Mouse (Mus musculus) liver, embryonic 11.5 days (tissue): Measurements from ENCODE around the gene Ankrd13a. TPM values are rescaled to one million over a fixed set of nuclear protein-coding genes. Genes with fewer than 3 reads are reported as not detected.

Source experiments
- ATAC-seq: fragments of 200-750 bp; cut with Nextera tagmentation; replicated peaks from 2 replicates; pipeline ENCODE4 v1.8.0; 2017; ENCODE audit warnings: moderate number of reproducible peaks, mild to moderate bottlenecking, moderate TSS enrichment, moderate library complexity; ENCODE audit not compliant: low FRiP score
- DNase-seq: peaks from one replicate; pipeline ENCODE4 v3.0.0-alpha.2; 2017; ENCODE audit warnings: low spot score
- H3K27ac ChIP-seq: fragments of 300-500 bp; sonication (generic); 2 replicates; pipeline ENCODE4 v1.5.1; 2014; ENCODE audit warnings: mild to moderate bottlenecking, low read depth, low read length, control low read depth
- H3K27me3 ChIP-seq: fragments of 300-500 bp; sonication (generic); replicated peaks from 2 replicates; pipeline ENCODE4 v1.6.1; 2014; ENCODE audit warnings: low read length, mixed read lengths; ENCODE audit not compliant: control insufficient read depth, insufficient read depth
- H3K36me3 ChIP-seq: fragments of 300-500 bp; sonication (generic); 2 replicates; pipeline ENCODE4 v1.6.1; 2014; ENCODE audit warnings: mild to moderate bottlenecking, low read length, moderate library complexity, mixed read lengths; ENCODE audit not compliant: control insufficient read depth, insufficient read depth
- H3K4me1 ChIP-seq: fragments of 300-500 bp; sonication (generic); replicated peaks from 2 replicates; pipeline ENCODE4 v1.6.1; 2014; ENCODE audit warnings: low read length, mixed read lengths; ENCODE audit not compliant: control insufficient read depth, insufficient read depth
- H3K4me2 ChIP-seq: fragments of 300-500 bp; sonication (generic); 2 replicates; pipeline ENCODE4 v1.6.1; 2014; ENCODE audit warnings: mild to moderate bottlenecking, control low read depth, moderate library complexity
- H3K4me3 ChIP-seq: fragments of 300-500 bp; sonication (generic); 2 replicates; pipeline ENCODE4 v1.5.1; 2014; ENCODE audit warnings: low read depth, low read length, control low read depth
- H3K9ac ChIP-seq: fragments of 300-500 bp; sonication (generic); 2 replicates; pipeline ENCODE4 v1.6.1; 2014; ENCODE audit warnings: low read depth, low read length, control low read depth
- H3K9me3 ChIP-seq: fragments of 300-500 bp; sonication (generic); 2 replicates; pipeline ENCODE4 v1.6.1; 2016; ENCODE audit warnings: low read length, inconsistent platforms, mixed read lengths; ENCODE audit not compliant: control insufficient read depth
- WGBS: fragments of 180-500 bp; shearing (Covaris S2); extraction: QIAGEN DNeasy Blood & Tissue Kit; methylation state at CpG from one replicate; pipeline ENCODE4 v1.1.7; 2014; 5-methylcytosine and 5-hydroxymethylcytosine counted together
- polyA plus RNA-seq: library from polyadenylated mRNA; unstranded; fragments of >200 nt; fragmentation: Nextera tagmentation; extraction: Ambion mirVana; gene quantifications from 2 replicates; pipeline ENCODE4 v1.2.1, GENCODE M21; 2014

Gene Ankrd13a
- polyA plus RNA-seq, 1 experiment from 2014 or later = 81.2 TPM

GRCm38 (mm10) chr5:114740595-114740994, 33.9 kb upstream of the Ankrd13a start:
- Histone ChIP-seq H3K27ac (no peak overlapping the region), H3K4me2 (no peak overlapping the region), H3K4me3 (no peak overlapping the region), H3K36me3 (peaks cover 50% of the 10 kb centered on the region), H3K9ac (no peak overlapping the region), H3K4me1 (no peaks in the 10 kb centered on the region; the same call in 1 of the 2 replicates), H3K27me3 (no peaks in the 10 kb centered on the region), H3K9me3 (no peaks in the 10 kb centered on the region)
- ATAC-seq (no peak), DNase-seq (no peak)
- 81% methylated on average over 4 of the region's 4 CpGs for WGBS

GRCm38 (mm10) chr5:114742572-114742971, 31.9 kb upstream of the Ankrd13a start:
- ATAC-seq (no peak), DNase-seq (no peak)
- Histone ChIP-seq H3K4me2 (no peak overlapping the region), H3K36me3 (peaks cover 36% of the 10 kb centered on the region), H3K4me1 (no peaks in the 10 kb centered on the region; the same call in 1 of the 2 replicates), H3K4me3 (no peak overlapping the region), H3K27me3 (no peaks in the 10 kb centered on the region), H3K27ac (no peak overlapping the region), H3K9me3 (no peaks in the 10 kb centered on the region), H3K9ac (no peak overlapping the region)
- 95% methylated on average over 10 of the region's 10 CpGs for WGBS

GRCm38 (mm10) chr5:114742998-114743696, 31.3 kb upstream of the Ankrd13a start:
- no peak overlapping the region for H3K4me2 ChIP-seq
- 95% methylated on average over 13 of the region's 13 CpGs for WGBS
- no peaks in the 10 kb centered on the region for H3K9me3 ChIP-seq
- no peak overlapping the region for H3K9ac ChIP-seq
- no peak overlapping the region for H3K4me3 ChIP-seq
- H3K27me3 ChIP-seq = no peaks in the 10 kb centered on the region
- H3K27ac ChIP-seq = no peak overlapping the region
- DNase-seq = no peak
- peaks cover 38% of the 10 kb centered on the region for H3K36me3 ChIP-seq
- no peak for ATAC-seq
- no peaks in the 10 kb centered on the region; the same call in 1 of the 2 replicates for H3K4me1 ChIP-seq

- Histone ChIP-seq H3K4me2 (no peak overlapping the region), H3K27ac (no peak overlapping the region), H3K36me3 (peaks cover 34% of the 10 kb centered on the region), H3K9ac (no peak overlapping the region), H3K4me3 (no peak overlapping the region), H3K27me3 (no peaks in the 10 kb centered on the region), H3K9me3 (no peaks in the 10 kb centered on the region), H3K4me1 (no peaks in the 10 kb centered on the region)
- DNase-seq = no peak
- ATAC-seq = no peak
- 92% methylated on average over 8 of the region's 8 CpGs for WGBS
Measured at GRCm38 (mm10) chr5:114743697-114744090, 30.8 kb upstream of the Ankrd13a start.

GRCm38 (mm10) chr5:114745581-114745980, 28.9 kb upstream of the Ankrd13a start:
- ATAC-seq (no peak), DNase-seq (no peak)
- H3K9me3 ChIP-seq = no peaks in the 10 kb centered on the region
- H3K4me1 ChIP-seq = no peaks in the 10 kb centered on the region
- peaks cover 31% of the 10 kb centered on the region for H3K36me3 ChIP-seq
- H3K4me3 ChIP-seq = no peak overlapping the region
- no peak overlapping the region for H3K27ac ChIP-seq
- no peak overlapping the region for H3K9ac ChIP-seq
- no peaks in the 10 kb centered on the region for H3K27me3 ChIP-seq
- no peak overlapping the region for H3K4me2 ChIP-seq
- 86% methylated on average over 5 of the region's 5 CpGs for WGBS

- no peak overlapping the region for H3K4me3 ChIP-seq
- WGBS = 90% methylated on average over 4 of the region's 4 CpGs
- no peak overlapping the region for H3K27ac ChIP-seq
- H3K4me2 ChIP-seq = no peak overlapping the region
- H3K27me3 ChIP-seq = no peaks in the 10 kb centered on the region
- no peak overlapping the region for H3K9ac ChIP-seq
- no peaks in the 10 kb centered on the region for H3K4me1 ChIP-seq
- peaks cover 35% of the 10 kb centered on the region for H3K36me3 ChIP-seq
- DNase-seq (no peak), ATAC-seq (no peak)
- H3K9me3 ChIP-seq = no peaks in the 10 kb centered on the region
Measured at GRCm38 (mm10) chr5:114746886-114747285, 27.6 kb upstream of the Ankrd13a start.

- Histone ChIP-seq H3K4me2 (no peak overlapping the region), H3K36me3 (peaks cover 33% of the 10 kb centered on the region), H3K4me1 (no peaks in the 10 kb centered on the region), H3K4me3 (no peak overlapping the region), H3K27ac (no peak overlapping the region), H3K9ac (no peak overlapping the region), H3K9me3 (no peaks in the 10 kb centered on the region), H3K27me3 (no peaks in the 10 kb centered on the region)
- no peak for DNase-seq
- ATAC-seq = no peak
- WGBS = 89% methylated on average over 5 of the region's 5 CpGs
Measured at GRCm38 (mm10) chr5:114747521-114747920, 27.0 kb upstream of the Ankrd13a start.

GRCm38 (mm10) chr5:114750325-114750724, 24.2 kb upstream of the Ankrd13a start:
- H3K9me3 ChIP-seq = no peaks in the 10 kb centered on the region
- H3K27me3 ChIP-seq = no peaks in the 10 kb centered on the region
- no peak for ATAC-seq
- H3K4me2 ChIP-seq = no peak overlapping the region
- no peak overlapping the region for H3K9ac ChIP-seq
- no peak overlapping the region for H3K27ac ChIP-seq
- H3K4me3 ChIP-seq = no peak overlapping the region
- no peaks in the 10 kb centered on the region for H3K4me1 ChIP-seq
- peaks cover 28% of the 10 kb centered on the region for H3K36me3 ChIP-seq
- no peak for DNase-seq
- 90% methylated on average over 10 of the region's 10 CpGs for WGBS

GRCm38 (mm10) chr5:114752397-114752796, 22.1 kb upstream of the Ankrd13a start:
- Histone ChIP-seq H3K4me1 (no peaks in the 10 kb centered on the region), H3K4me3 (no peak overlapping the region), H3K9me3 (no peaks in the 10 kb centered on the region), H3K4me2 (no peak overlapping the region), H3K27me3 (no peaks in the 10 kb centered on the region), H3K27ac (no peak overlapping the region), H3K36me3 (peaks cover 29% of the 10 kb centered on the region), H3K9ac (no peak overlapping the region)
- 86% methylated on average over 10 of the region's 10 CpGs for WGBS
- DNase-seq (no peak), ATAC-seq (no peak)
